Mouse (Mus musculus) myocyte (in vitro differentiated cells): ENCODE measurements at regions not wholly inside any gene's neighbourhood (a gene's known extent, or its start where the extent isn't known, plus 50 kb on each side); places are given as distances from the start of the nearest gene placed in this dataset.

ENCODE experiments used
- H3K27me3 ChIP-seq: one replicate; pipeline ENCODE4 v1.6.1; 2011; ENCODE audit not compliant: control insufficient read depth, insufficient read depth, insufficient read length
- H3K36me3 ChIP-seq: one replicate; pipeline ENCODE4 v1.6.1; 2011; ENCODE audit not compliant: control insufficient read depth, insufficient read depth
- H3K4me2 ChIP-seq: one replicate; pipeline ENCODE4 v1.6.1; 2011; ENCODE audit warnings: low read depth, control low read depth
- H3K4me3 ChIP-seq: one replicate; pipeline ENCODE4 v1.5.1; 2011; ENCODE audit warnings: mild to moderate bottlenecking, control low read depth, moderate library complexity
- H3K79me2 ChIP-seq: one replicate; pipeline ENCODE4 v1.6.1; 2011; ENCODE audit not compliant: control insufficient read depth, insufficient read depth
- H3ac ChIP-seq: one replicate; pipeline ENCODE4 v1.6.1; 2011; ENCODE audit not compliant: control insufficient read depth, insufficient read length
- CEBPB ChIP-seq: IDR thresholded peaks from 2 replicates; pipeline ENCODE4 v1.6.1; 2011; ENCODE audit warnings: mild to moderate bottlenecking, moderate library complexity; ENCODE audit not compliant: poor library complexity, insufficient read depth, severe bottlenecking
- E2F4 ChIP-seq: IDR thresholded peaks from one replicate; pipeline ENCODE4 v1.6.1; 2011; ENCODE audit warnings: mild to moderate bottlenecking, control low read depth, moderate library complexity; ENCODE audit not compliant: insufficient read depth
- MAX ChIP-seq: IDR thresholded peaks from one replicate; pipeline ENCODE4 v1.6.1; 2011; ENCODE audit warnings: low read depth, mild to moderate bottlenecking, control low read depth
- MYOD1 ChIP-seq, 3 experiments: IDR thresholded peaks; one replicate each; pipeline ENCODE4 v1.6.1; 2011; ENCODE audit warnings: control low read depth in 2 of 3, low read depth in 2 of 3, mild to moderate bottlenecking in 2 of 3, moderate library complexity in 1 of 3; ENCODE audit not compliant: insufficient read length in 2 of 3, control insufficient read depth in 1 of 3
- MYOG ChIP-seq, 3 experiments: IDR thresholded peaks; one replicate each; pipeline ENCODE4 v1.6.1; 2011; ENCODE audit warnings: control low read depth in 2 of 3, low read depth in 2 of 3, mild to moderate bottlenecking in 2 of 3; ENCODE audit not compliant: insufficient read length in 2 of 3, control insufficient read depth in 1 of 3, insufficient read depth in 1 of 3
- POLR2A ChIP-seq: IDR thresholded peaks from one replicate; pipeline ENCODE4 v1.6.1; 2011; ENCODE audit warnings: low read depth, mild to moderate bottlenecking, control low read depth, moderate library complexity; ENCODE audit not compliant: insufficient read length
- POLR2AphosphoS2 ChIP-seq: IDR thresholded peaks from one replicate; pipeline ENCODE4 v1.6.1; 2011; ENCODE audit warnings: low read depth, control low read depth; ENCODE audit not compliant: insufficient read length
- REST ChIP-seq: IDR thresholded peaks from one replicate; pipeline ENCODE4 v1.6.1; 2011; ENCODE audit warnings: mild to moderate bottlenecking, control low read depth, moderate library complexity; ENCODE audit not compliant: insufficient read depth, insufficient read length
- SRF ChIP-seq: IDR thresholded peaks from one replicate; pipeline ENCODE4 v1.6.1; 2011; ENCODE audit warnings: low read depth; ENCODE audit not compliant: control insufficient read depth, insufficient read length
- TCF12 ChIP-seq: IDR thresholded peaks from one replicate; pipeline ENCODE4 v1.6.1; 2011; ENCODE audit warnings: mild to moderate bottlenecking, control low read depth; ENCODE audit not compliant: poor library complexity, insufficient read depth, severe bottlenecking
- TCF3 ChIP-seq: IDR thresholded peaks from one replicate; pipeline ENCODE4 v1.6.1; 2011; ENCODE audit warnings: low read depth, control low read depth; ENCODE audit not compliant: insufficient read length
- USF1 ChIP-seq: IDR thresholded peaks from one replicate; pipeline ENCODE4 v1.6.1; 2011; ENCODE audit warnings: low read depth, mild to moderate bottlenecking, control low read depth, moderate library complexity

- Histone ChIP-seq H3K79me2 (no peaks in the 10 kb centered on the region), H3K27me3 (no peaks in the 10 kb centered on the region), H3K4me3 (no peak overlapping the region), H3ac (no peak overlapping the region), H3K36me3 (no peaks in the 10 kb centered on the region), H3K4me2 (no peak overlapping the region)
- TF ChIP-seq REST (no peak), MAX (no peak)
These were observed 60.3 kb downstream of the Pcdh20 start for GRCm38 (mm10) chr14:88410722-88411437.

- no peaks in the 10 kb centered on the region for H3K79me2 ChIP-seq
- no peaks in the 10 kb centered on the region for H3K27me3 ChIP-seq
- TF ChIP-seq REST (no peak), E2F4 (no peak), POLR2AphosphoS2 (no peak), MAX (no peak), CEBPB (no peak), SRF (no peak), TCF3 (no peak), MYOD1 (IDR thresholded peaks at IDR 0.05; ENCODE audit: control insufficient read depth in 1 of 3, insufficient read length in 2 of 3, low read depth in 2 of 3) (peak in 1 of 3 experiments; percentile 22), USF1 (no peak), POLR2A (no peak), TCF12 (no peak), MYOG (IDR thresholded peaks at IDR 0.05; ENCODE audit: control insufficient read depth in 1 of 3, insufficient read depth in 1 of 3, insufficient read length in 2 of 3, low read depth in 2 of 3) (peak in 1 of 3 experiments; percentile 26)
- no peaks in the 10 kb centered on the region for H3K36me3 ChIP-seq
- no peak overlapping the region for H3K4me3 ChIP-seq
- no peak overlapping the region for H3ac ChIP-seq
- H3K4me2 ChIP-seq = no peak overlapping the region
These were observed 71.9 kb downstream of the Pcdh20 start for GRCm38 (mm10) chr14:88399270-88399669.

GRCm38 (mm10) chr14:88397187-88397586 is 74.0 kb downstream of the Pcdh20 start:
- Histone ChIP-seq H3K4me3 (no peak overlapping the region), H3K79me2 (no peaks in the 10 kb centered on the region), H3ac (no peak overlapping the region), H3K4me2 (no peak overlapping the region), H3K27me3 (no peaks in the 10 kb centered on the region), H3K36me3 (no peaks in the 10 kb centered on the region)
- TF ChIP-seq TCF3 (no peak), TCF12 (no peak), MAX (no peak), REST (no peak), E2F4 (no peak), POLR2A (no peak), SRF (no peak), MYOD1 (IDR thresholded peaks at IDR 0.05; ENCODE audit: control insufficient read depth in 1 of 3, insufficient read length in 2 of 3, low read depth in 2 of 3) (no peak), POLR2AphosphoS2 (no peak), MYOG (IDR thresholded peaks at IDR 0.05; ENCODE audit: control insufficient read depth in 1 of 3, insufficient read depth in 1 of 3, insufficient read length in 2 of 3, low read depth in 2 of 3) (no peak), USF1 (no peak), CEBPB (no peak)

GRCm38 (mm10) chr14:88395016-88395415 is 76.2 kb downstream of the Pcdh20 start:
- no peaks in the 10 kb centered on the region for H3K27me3 ChIP-seq
- H3K79me2 ChIP-seq = no peaks in the 10 kb centered on the region
- H3K36me3 ChIP-seq = no peaks in the 10 kb centered on the region
- H3K4me3 ChIP-seq = no peak overlapping the region
- no peak overlapping the region for H3ac ChIP-seq
- H3K4me2 ChIP-seq = no peak overlapping the region
- TF ChIP-seq MAX (no peak), TCF12 (no peak), SRF (no peak), CEBPB (no peak), MYOD1 (IDR thresholded peaks at IDR 0.05; ENCODE audit: control insufficient read depth in 1 of 3, insufficient read length in 2 of 3, low read depth in 2 of 3) (no peak), POLR2A (no peak), MYOG (IDR thresholded peaks at IDR 0.05; ENCODE audit: control insufficient read depth in 1 of 3, insufficient read depth in 1 of 3, insufficient read length in 2 of 3, low read depth in 2 of 3) (no peak)

- Histone ChIP-seq H3K36me3 (no peaks in the 10 kb centered on the region), H3K27me3 (no peaks in the 10 kb centered on the region), H3K79me2 (no peaks in the 10 kb centered on the region), H3K4me3 (no peak overlapping the region), H3ac (no peak overlapping the region), H3K4me2 (no peak overlapping the region)
- TF ChIP-seq REST (no peak), POLR2A (no peak), TCF12 (no peak), SRF (no peak), MAX (no peak), CEBPB (no peak), MYOG (IDR thresholded peaks at IDR 0.05; ENCODE audit: control insufficient read depth in 1 of 3, insufficient read depth in 1 of 3, insufficient read length in 2 of 3, low read depth in 2 of 3) (no peak), E2F4 (no peak), TCF3 (no peak), USF1 (no peak), MYOD1 (IDR thresholded peaks at IDR 0.05; ENCODE audit: control insufficient read depth in 1 of 3, insufficient read length in 2 of 3, low read depth in 2 of 3) (no peak), POLR2AphosphoS2 (no peak)
These were observed 86.6 kb downstream of the Pcdh20 start for GRCm38 (mm10) chr14:88384553-88384952.
